Mouse (Mus musculus): ENCODE results near the gene Nmnat3. TPM values are rescaled to one million over a fixed set of nuclear protein-coding genes. Genes with fewer than 3 reads are reported as not detected.

Nmnat3 gene
- polyA plus RNA-seq, 1 experiment from 2014 or later = 2.3 TPM

Other genes with a start within 250 kb of the Nmnat3 start
- gene Rbp1, start 135.5 kb downstream of the Nmnat3 start, polyA plus RNA-seq (2016; fragmentation: Nextera tagmentation; extraction: Ambion mirVana) = 53.2 and 57.8 TPM in 2 replicates
- 0.67 and 1.1 TPM in 2 replicates for gene Rbp2, start 198.7 kb downstream of the Nmnat3 start, polyA plus RNA-seq (2016; fragmentation: Nextera tagmentation; extraction: Ambion mirVana)

Measured in hindbrain, embryonic 12.5 days (tissue).